Mouse (Mus musculus) limb, embryonic 12.5 days (tissue): ENCODE data around the gene Eya3. TPM values are rescaled to one million over a fixed set of nuclear protein-coding genes. Genes with fewer than 3 reads are reported as not detected.

ENCODE experiments used
- ATAC-seq: fragments of 200-750 bp; cut with Nextera tagmentation; 2 replicates; pipeline ENCODE4 v1.8.0; 2017; ENCODE audit warnings: low read depth, moderate TSS enrichment; ENCODE audit not compliant: insufficient number of reproducible peaks, insufficient read depth, low FRiP score, low TSS enrichment
- H3K27ac ChIP-seq: fragments of 300-500 bp; sonication (generic); 2 replicates; pipeline ENCODE4 v1.5.1; 2016; ENCODE audit warnings: mild to moderate bottlenecking, moderate library complexity
- H3K27me3 ChIP-seq: fragments of 300-500 bp; sonication (generic); 2 replicates; pipeline ENCODE4 v1.6.1; 2016; ENCODE audit warnings: mild to moderate bottlenecking, moderate library complexity
- H3K36me3 ChIP-seq: fragments of 300-500 bp; sonication (generic); 2 replicates; pipeline ENCODE4 v1.6.1; 2016; ENCODE audit warnings: mild to moderate bottlenecking, moderate library complexity
- H3K4me1 ChIP-seq: fragments of 300-500 bp; sonication (generic); replicated peaks from 2 replicates; pipeline ENCODE4 v1.6.1; 2016
- H3K4me2 ChIP-seq: fragments of 300-500 bp; sonication (generic); 2 replicates; pipeline ENCODE4 v1.6.1; 2016; ENCODE audit warnings: mild to moderate bottlenecking, moderate library complexity
- H3K4me3 ChIP-seq: fragments of 300-500 bp; sonication (generic); replicated peaks from 2 replicates; pipeline ENCODE4 v1.5.1; 2016; ENCODE audit warnings: mild to moderate bottlenecking
- H3K9ac ChIP-seq: fragments of 300-500 bp; sonication (generic); replicated peaks from 2 replicates; pipeline ENCODE4 v1.6.1; 2016; ENCODE audit warnings: mild to moderate bottlenecking, moderate library complexity
- H3K9me3 ChIP-seq: fragments of 300-500 bp; sonication (generic); 2 replicates; pipeline ENCODE4 v1.6.1; 2016; ENCODE audit warnings: mild to moderate bottlenecking, moderate library complexity
- WGBS: fragments of 180-500 bp; shearing (Covaris S2); methylation state at CpG from one replicate; pipeline ENCODE4 v1.1.7; 2016; 5-methylcytosine and 5-hydroxymethylcytosine counted together
- polyA plus RNA-seq: library from polyadenylated mRNA; unstranded; fragments of >200 nt; fragmentation: Nextera tagmentation; extraction: Ambion mirVana; gene quantifications from 2 replicates; pipeline ENCODE4 v1.2.1, GENCODE M21; 2016

Gene Eya3
- polyA plus RNA-seq, 1 experiment from 2014 or later, result 38.4 TPM

- no peak overlapping the region for H3K27ac ChIP-seq
- peaks cover 12% of the 10 kb centered on the region; the same call in 1 of the 2 replicates for H3K9me3 ChIP-seq
- no peak overlapping the region for H3K4me3 ChIP-seq
- H3K4me1 ChIP-seq, result no peaks in the 10 kb centered on the region
- H3K27me3 ChIP-seq, result no peaks in the 10 kb centered on the region
- no peak for ATAC-seq
- H3K36me3 ChIP-seq, result no peaks in the 10 kb centered on the region
- H3K9ac ChIP-seq, result no peak overlapping the region
- whole genome bisulfite sequencing, result 74% methylated on average over 3 of the region's 3 CpGs
- no peak overlapping the region for H3K4me2 ChIP-seq
Measured at GRCm38 (mm10) chr4:132610301-132610984, 28.3 kb upstream of the Eya3 start.

DNA sequence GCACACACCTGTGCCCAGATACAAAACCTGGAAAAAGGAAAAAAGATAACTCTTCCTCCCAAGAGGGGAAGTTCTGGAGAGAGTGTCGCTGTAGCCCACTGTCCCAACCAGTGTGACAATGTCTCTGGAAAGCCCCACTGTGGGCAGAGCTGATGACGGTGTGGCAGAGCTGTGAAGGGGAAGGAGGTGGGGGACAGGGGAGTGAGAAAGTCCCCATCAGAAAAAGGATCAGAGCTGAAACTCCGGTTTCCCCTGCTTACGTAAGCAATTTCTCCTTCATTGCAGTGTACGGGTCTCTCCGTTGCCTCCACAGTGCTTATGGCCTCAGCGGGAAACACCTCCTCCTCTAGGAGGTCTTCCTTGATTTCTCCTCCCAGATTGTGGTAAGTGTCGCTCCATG lies 27.5 kb upstream of the Eya3 start:
- Histone ChIP-seq H3K4me2 (no peak overlapping the region), H3K9ac (no peak overlapping the region), H3K9me3 (peaks cover 17% of the 10 kb centered on the region; the same call in 1 of the 2 replicates), H3K27me3 (no peaks in the 10 kb centered on the region), H3K4me3 (no peak overlapping the region), H3K4me1 (no peaks in the 10 kb centered on the region), H3K36me3 (no peaks in the 10 kb centered on the region), H3K27ac (no peak overlapping the region)
- whole genome bisulfite sequencing, result 86% methylated on average over 8 of the region's 8 CpGs
- ATAC-seq, result no peak

- ATAC-seq, result no peak
- Histone ChIP-seq H3K27me3 (no peaks in the 10 kb centered on the region), H3K4me2 (no peak overlapping the region), H3K9me3 (peaks cover 17% of the 10 kb centered on the region; the same call in 1 of the 2 replicates), H3K27ac (no peak overlapping the region), H3K36me3 (no peaks in the 10 kb centered on the region), H3K9ac (no peak overlapping the region), H3K4me3 (no peak overlapping the region), H3K4me1 (no peaks in the 10 kb centered on the region)
- 87% methylated on average over 6 of the region's 6 CpGs for WGBS
Measured at GRCm38 (mm10) chr4:132617873-132618272, 20.9 kb upstream of the Eya3 start.

GRCm38 (mm10) chr4:132618850-132619375 lies 19.9 kb upstream of the Eya3 start:
- H3K9me3 ChIP-seq, result peaks cover 17% of the 10 kb centered on the region; the same call in 1 of the 2 replicates
- no peak overlapping the region for H3K27ac ChIP-seq
- H3K4me3 ChIP-seq, result no peak overlapping the region
- no peaks in the 10 kb centered on the region for H3K4me1 ChIP-seq
- H3K36me3 ChIP-seq, result no peaks in the 10 kb centered on the region
- H3K27me3 ChIP-seq, result no peaks in the 10 kb centered on the region
- no peak overlapping the region for H3K4me2 ChIP-seq
- H3K9ac ChIP-seq, result no peak overlapping the region
- 85% methylated on average over 10 of the region's 10 CpGs for WGBS
- no peak for ATAC-seq

DNA sequence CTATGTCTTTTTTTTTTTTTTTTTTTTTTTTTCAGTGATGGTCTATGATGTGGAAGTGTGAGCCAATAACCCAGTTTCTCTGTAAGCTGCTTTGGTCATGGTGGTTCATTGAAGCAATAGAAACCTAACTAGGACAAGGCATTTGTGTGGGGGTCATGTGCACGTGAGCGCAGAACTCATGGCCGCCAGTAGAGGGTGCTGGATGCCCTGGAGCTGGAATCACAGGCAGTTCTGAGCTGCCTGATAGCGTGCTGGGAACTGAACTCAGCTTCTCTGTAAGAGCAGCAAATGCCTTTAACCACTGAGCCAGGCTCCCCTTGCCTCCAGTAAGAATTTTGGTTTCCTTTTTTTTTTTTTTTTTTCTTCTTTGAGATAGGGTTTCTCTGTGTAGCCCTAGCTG lies 18.7 kb upstream of the Eya3 start:
- 89% methylated on average over 4 of the region's 4 CpGs for WGBS
- no peak for ATAC-seq
- no peaks in the 10 kb centered on the region for H3K27me3 ChIP-seq
- H3K36me3 ChIP-seq, result no peaks in the 10 kb centered on the region
- H3K9me3 ChIP-seq, result peaks cover 8% of the 10 kb centered on the region; the same call in 1 of the 2 replicates
- no peak overlapping the region for H3K4me3 ChIP-seq
- no peak overlapping the region for H3K4me2 ChIP-seq
- no peak overlapping the region for H3K9ac ChIP-seq
- no peaks in the 10 kb centered on the region for H3K4me1 ChIP-seq
- H3K27ac ChIP-seq, result no peak overlapping the region

GRCm38 (mm10) chr4:132621287-132622068 lies 17.3 kb upstream of the Eya3 start:
- H3K4me3 ChIP-seq, result no peak overlapping the region
- H3K9me3 ChIP-seq, result no peaks in the 10 kb centered on the region
- H3K9ac ChIP-seq, result no peak overlapping the region
- H3K4me1 ChIP-seq, result no peaks in the 10 kb centered on the region
- H3K4me2 ChIP-seq, result no peak overlapping the region
- no peaks in the 10 kb centered on the region for H3K36me3 ChIP-seq
- H3K27me3 ChIP-seq, result no peaks in the 10 kb centered on the region
- no peak overlapping the region for H3K27ac ChIP-seq
- 72% methylated on average over 7 of the region's 7 CpGs for WGBS
- ATAC-seq, result no peak

GRCm38 (mm10) chr4:132624034-132624657 lies 14.6 kb upstream of the Eya3 start:
- Histone ChIP-seq H3K4me2 (no peak overlapping the region), H3K9ac (no peak overlapping the region), H3K4me1 (no peaks in the 10 kb centered on the region), H3K36me3 (no peaks in the 10 kb centered on the region), H3K9me3 (no peaks in the 10 kb centered on the region), H3K4me3 (no peak overlapping the region), H3K27ac (no peak overlapping the region), H3K27me3 (no peaks in the 10 kb centered on the region)
- 77% methylated on average over 5 of the region's 5 CpGs for WGBS
- ATAC-seq, result no peak

- no peaks in the 10 kb centered on the region for H3K9me3 ChIP-seq
- no peak overlapping the region for H3K4me2 ChIP-seq
- no peak overlapping the region for H3K27ac ChIP-seq
- H3K27me3 ChIP-seq, result no peaks in the 10 kb centered on the region
- ATAC-seq, result no peak
- 17% methylated on average over 2 of the region's 2 CpGs for whole genome bisulfite sequencing
- no peak overlapping the region for H3K4me3 ChIP-seq
- no peaks in the 10 kb centered on the region for H3K36me3 ChIP-seq
- H3K4me1 ChIP-seq, result no peaks in the 10 kb centered on the region
- no peak overlapping the region for H3K9ac ChIP-seq
Measured at GRCm38 (mm10) chr4:132628830-132629229, 10.0 kb upstream of the Eya3 start.

- 93% methylated on average over 2 of the region's 2 CpGs for WGBS
- H3K27ac ChIP-seq, result no peak overlapping the region
Measured at GRCm38 (mm10) chr4:132635971-132636370, 2.8 kb upstream of the Eya3 start.

DNA sequence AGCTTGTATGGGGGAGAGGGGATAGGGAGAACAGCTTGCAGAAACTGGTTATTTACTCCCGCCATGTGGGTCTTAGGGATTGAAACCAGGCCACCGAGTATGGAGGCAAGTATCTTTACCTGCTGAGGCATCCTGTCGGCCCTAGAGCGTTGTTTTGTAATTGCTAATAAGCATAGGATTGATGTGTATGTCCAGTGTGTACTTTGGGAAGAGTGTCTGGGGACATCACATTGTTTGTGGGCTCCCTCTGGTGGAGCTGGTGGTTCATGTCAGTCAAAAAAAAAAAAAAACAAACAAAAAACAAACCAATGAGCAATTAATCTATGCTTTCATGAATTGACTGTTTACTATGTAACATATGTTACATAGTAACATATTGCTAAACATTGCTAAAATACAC lies 2.2 kb upstream of the Eya3 start:
- Histone ChIP-seq H3K4me2 (no peak overlapping the region), H3K36me3 (0 out of 2 replicates have a peak, but pooled peaks cover 2% of the 10 kb centered on the region), H3K4me3 (no peak overlapping the region), H3K9me3 (no peaks in the 10 kb centered on the region), H3K27ac (no peak overlapping the region), H3K27me3 (no peaks in the 10 kb centered on the region), H3K9ac (no peak overlapping the region), H3K4me1 (peaks cover 8% of the 10 kb centered on the region)
- 56% methylated on average over 4 of the region's 4 CpGs for WGBS
- ATAC-seq, result no peak

More at GRCm38 (mm10) chr4:132635971-132636370, 2.8 kb upstream of the Eya3 start:
- Histone ChIP-seq H3K9ac (no peak overlapping the region), H3K4me1 (peaks cover 8% of the 10 kb centered on the region), H3K9me3 (no peaks in the 10 kb centered on the region), H3K36me3 (no peaks in the 10 kb centered on the region), H3K4me2 (no peak overlapping the region), H3K4me3 (no peak overlapping the region), H3K27me3 (no peaks in the 10 kb centered on the region)
- no peak for ATAC-seq

- Histone ChIP-seq H3K27me3 (no peaks in the 10 kb centered on the region), H3K4me3 (peak overlapping the region; percentile 89), H3K4me1 (peaks cover 8% of the 10 kb centered on the region), H3K4me2 (peak overlapping the region; percentile 84), H3K9me3 (no peaks in the 10 kb centered on the region), H3K9ac (peak overlapping the region; percentile 89), H3K27ac (peak overlapping the region; percentile 84), H3K36me3 (peaks cover 14% of the 10 kb centered on the region)
- ATAC-seq, result peak; percentile 79
- under 1% methylated on average over 35 of the region's 35 CpGs for WGBS
Measured at GRCm38 (mm10) chr4:132639191-132639713, 465 bp downstream of the Eya3 start.
